Mouse (Mus musculus) bone marrow, adult 2 months (tissue): ENCODE measurements at regions not wholly inside any gene's neighbourhood (a gene's known extent, or its start where the extent isn't known, plus 50 kb on each side); places are given as distances from the start of the nearest gene placed in this dataset.

Experiments used
- H3K27ac ChIP-seq: fragments of 200-500 bp; 2 replicates; pipeline ENCODE4 v1.5.1; 2012; ENCODE audit warnings: low read depth, mild to moderate bottlenecking, control low read depth, inconsistent platforms, low read length; ENCODE audit not compliant: control insufficient read depth, poor library complexity, insufficient read depth
- H3K4me1 ChIP-seq: fragments of 200-500 bp; 2 replicates; pipeline ENCODE4 v1.6.1; 2011; ENCODE audit warnings: low read length; ENCODE audit not compliant: control insufficient read depth, insufficient read depth
- H3K4me3 ChIP-seq: fragments of 200-500 bp; replicated peaks from 2 replicates; pipeline ENCODE3; 2011; ENCODE audit warnings: mild to moderate bottlenecking, low read depth, low read length, control low read depth; ENCODE audit not compliant: control insufficient read depth
- CTCF ChIP-seq: fragments of 200-500 bp; IDR thresholded peaks from 2 replicates; pipeline ENCODE4 v1.5.1; 2011; ENCODE audit warnings: low read length, control low read depth; ENCODE audit not compliant: control insufficient read depth, insufficient read depth
- POLR2A ChIP-seq: fragments of 200-500 bp; IDR thresholded peaks from 2 replicates; pipeline ENCODE4 v1.6.1; 2011; ENCODE audit warnings: low read depth, mild to moderate bottlenecking, control low read depth, low read length, borderline replicate concordance; ENCODE audit not compliant: control insufficient read depth
- WGBS: fragments of 180-500 bp; shearing (Covaris S2); methylation state at CpG from one replicate; pipeline ENCODE4 v1.1.7; 2018; 5-methylcytosine and 5-hydroxymethylcytosine counted together

GRCm38 (mm10) chr16:49642696-49643095, 56.3 kb upstream of the Ift57 start:
- 80% methylated on average over 1 of the region's 1 CpGs for WGBS
- Histone ChIP-seq H3K27ac (no peak overlapping the region), H3K4me1 (no peaks in the 10 kb centered on the region), H3K4me3 (no peak overlapping the region)
- TF ChIP-seq POLR2A (no peak), CTCF (no peak)

DNA sequence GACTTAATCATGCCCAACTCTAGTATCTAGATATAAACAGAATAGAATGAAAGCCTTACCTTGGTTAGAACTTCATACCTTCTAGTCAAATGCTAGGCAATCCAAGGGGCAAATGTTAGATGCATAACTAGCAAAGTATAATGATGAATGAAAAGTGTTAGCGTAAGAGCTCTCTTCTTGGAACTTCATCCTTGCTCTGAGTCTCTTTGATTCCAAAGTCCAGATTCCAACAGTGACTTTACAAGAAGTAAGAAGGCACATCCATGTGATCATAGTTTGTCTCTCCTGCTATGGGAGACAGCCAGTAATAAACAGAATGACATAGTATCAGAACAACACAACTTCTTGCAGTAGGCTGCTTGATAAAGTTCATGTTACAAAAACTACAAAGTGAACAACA, 54.6 kb upstream of the Ift57 start:
- Histone ChIP-seq H3K27ac (no peak overlapping the region), H3K4me1 (no peaks in the 10 kb centered on the region), H3K4me3 (no peak overlapping the region)
- no peak for TF ChIP-seq POLR2A
- no peak for TF ChIP-seq CTCF
- WGBS = 87% methylated on average over 1 of the region's 1 CpGs

- Histone ChIP-seq H3K4me3 (no peak overlapping the region), H3K27ac (no peak overlapping the region), H3K4me1 (no peaks in the 10 kb centered on the region)
- TF ChIP-seq POLR2A (no peak), CTCF (no peak)
Measured at GRCm38 (mm10) chr16:49646479-49646878, 52.6 kb upstream of the Ift57 start.
